Mouse (Mus musculus) right cerebral cortex, postnatal 10 days (tissue): ENCODE measurements at regions not wholly inside any gene's neighbourhood (a gene's known extent, or its start where the extent isn't known, plus 50 kb on each side); places are given as distances from the start of the nearest gene placed in this dataset.

ENCODE experiments used
- DNase-seq, 2 experiments: peaks; one replicate each; pipeline ENCODE4 v3.0.0; 2021; ENCODE audit warnings: low spot score in 2 of 2

- DNase-seq, result no peak
These were observed 477.4 kb upstream of the Diaph2 start for GRCm38 (mm10) chrX:129272135-129272534.

- DNase-seq, result peak; percentile 60 to 70
These were observed 445.6 kb upstream of the Diaph2 start for GRCm38 (mm10) chrX:129303987-129304386.

DNA sequence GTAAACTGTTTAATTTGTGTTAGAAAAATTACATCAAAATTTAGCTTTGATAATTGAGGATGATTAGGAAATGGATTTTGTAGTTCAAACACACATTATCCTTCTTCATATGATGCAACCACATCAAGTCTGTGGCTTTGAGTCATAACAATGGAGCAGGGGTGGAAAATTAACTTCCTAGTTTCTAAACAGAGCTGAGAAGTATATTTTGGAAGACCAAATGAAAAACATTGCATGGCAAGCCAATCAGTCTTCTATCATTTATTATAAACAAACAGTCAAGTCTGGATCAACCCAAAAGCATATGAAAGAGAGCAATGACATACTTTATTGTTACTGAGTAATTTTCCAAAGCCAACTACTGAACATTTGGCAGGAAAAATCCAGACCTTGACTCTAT, 440.2 kb upstream of the Diaph2 start:
- DNase-seq, result no peak

GRCm38 (mm10) chrX:129329441-129329840, 420.1 kb upstream of the Diaph2 start:
- DNase-seq, result no peak

DNA sequence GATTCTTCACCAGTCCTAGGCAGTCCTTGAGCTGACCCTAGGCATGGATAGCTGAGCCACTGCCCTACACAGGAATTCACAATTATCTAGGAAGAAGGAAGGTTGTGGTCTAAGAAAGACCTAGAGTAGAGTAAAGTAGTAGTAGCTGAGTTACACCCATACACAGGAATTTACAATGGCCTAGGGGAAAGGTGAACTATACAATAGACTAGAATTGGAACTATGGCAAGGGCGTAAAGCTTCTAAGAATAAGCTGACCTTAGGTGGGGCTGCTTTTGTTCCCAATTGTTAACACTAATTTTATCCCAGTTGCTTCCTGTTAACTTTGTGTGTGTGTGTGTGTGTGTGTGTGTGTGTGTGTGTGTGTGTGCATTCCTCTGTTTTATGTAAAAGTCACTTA, 416.7 kb upstream of the Diaph2 start:
- no peak for DNase-seq
